Mouse (Mus musculus): ENCODE results near the gene Megf6.

Megf6 gene

DNA sequence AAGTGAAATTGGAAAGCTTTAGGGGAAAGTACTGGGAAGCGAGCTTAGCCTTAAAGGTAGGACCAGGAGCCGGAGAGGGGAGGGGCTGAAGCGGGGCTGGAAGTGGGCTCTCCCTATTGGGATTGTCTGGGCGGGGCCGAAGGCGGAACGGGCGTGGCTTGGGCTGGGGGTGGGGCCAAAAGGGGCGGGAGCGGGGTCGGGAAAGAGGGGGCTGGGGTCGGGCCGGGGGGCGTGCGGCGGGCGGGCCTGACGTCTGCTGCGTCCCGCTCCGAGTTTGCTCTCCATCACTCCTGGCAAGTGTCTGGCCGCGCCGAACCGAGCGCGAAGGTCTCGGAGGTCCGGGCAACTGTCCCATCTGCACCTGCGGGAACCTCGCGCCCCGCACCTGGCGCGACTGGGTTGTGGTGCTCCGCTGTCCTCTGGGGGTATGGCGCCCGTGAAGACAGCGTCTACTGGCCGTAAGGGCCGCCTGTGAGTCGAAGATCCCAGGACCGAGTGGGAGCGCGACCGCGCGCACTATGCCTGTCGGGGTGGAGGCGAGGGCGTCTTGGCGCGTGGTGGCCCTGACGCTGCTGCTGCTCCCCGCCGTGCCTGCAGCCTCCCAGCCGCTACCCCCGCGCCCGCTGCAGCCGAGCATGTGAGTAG is at the start of gene Megf6:
TSS of gene Megf6 (plus strand) at position 225 of the 645 bp plus-strand sequence.
- no peak for DNase-seq (ENCODE audit: low read depth)

DNA sequence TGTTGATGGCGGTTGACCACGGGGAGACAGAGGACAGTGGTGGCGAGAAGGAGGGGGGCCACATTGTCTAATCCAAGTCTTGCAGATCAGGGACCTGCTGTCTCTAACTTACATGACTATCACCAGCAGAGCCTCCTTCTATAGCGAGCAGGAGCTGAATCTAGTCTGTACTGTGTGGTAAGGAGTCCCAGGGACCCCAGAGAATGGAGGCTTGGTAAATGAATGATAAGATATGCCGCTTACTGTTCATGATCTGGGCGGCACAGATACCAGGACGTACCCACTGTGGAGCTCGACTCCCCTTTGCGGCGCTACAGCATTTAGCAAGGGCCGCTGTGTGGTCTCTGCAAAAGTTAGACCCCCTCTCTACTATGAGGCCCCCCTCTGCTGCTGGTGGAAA is 48.7 kb upstream of the Megf6 start:
- DNase-seq (ENCODE audit: low read depth) = no peak

DNA sequence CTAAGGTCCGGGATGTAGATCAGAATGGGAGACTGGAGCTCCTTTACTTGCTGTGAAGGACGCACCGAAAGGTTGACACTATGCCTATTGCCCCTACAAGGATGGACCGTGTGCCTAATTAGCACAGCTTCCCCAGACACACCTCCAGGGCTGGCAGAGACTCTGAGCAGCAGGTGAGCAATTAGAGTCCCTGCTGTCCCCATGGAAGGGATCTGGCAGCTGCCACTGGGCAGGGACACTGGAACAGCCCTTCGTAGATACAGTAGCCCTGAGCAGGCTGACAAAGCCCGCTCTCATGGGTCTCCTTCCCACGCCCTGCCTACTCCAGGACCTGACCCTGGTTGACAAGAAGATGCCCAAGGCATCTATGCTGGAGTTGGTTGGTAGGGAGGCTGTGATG is 48.2 kb upstream of the Megf6 start:
- DNase-seq (ENCODE audit: low read depth) = no peak

DNA sequence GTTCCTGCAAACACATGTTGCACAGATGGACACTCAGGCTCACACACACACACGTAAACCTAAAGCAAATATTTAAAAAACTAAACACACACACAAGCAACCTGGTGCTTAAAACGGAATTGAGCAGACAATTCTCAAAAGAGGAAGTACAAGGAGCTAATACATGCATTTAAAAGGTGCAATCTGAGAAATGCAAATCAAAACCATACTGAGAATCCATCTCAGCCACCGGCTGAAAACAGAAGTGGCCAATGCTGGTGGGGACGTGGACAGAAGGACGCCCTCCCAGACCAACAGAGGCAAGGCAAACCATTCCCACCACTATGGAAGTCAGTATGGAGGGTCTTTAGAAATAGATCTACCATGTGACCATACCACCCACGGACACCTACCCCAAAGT is 47.0 kb upstream of the Megf6 start:
- no peak for DNase-seq (ENCODE audit: low read depth)

- DNase-seq (ENCODE audit: low read depth) = no peak
Observed at GRCm38 (mm10) chr4:154125202-154125601, 45.3 kb upstream of the Megf6 start.

GRCm38 (mm10) chr4:154127273-154127672 is 43.3 kb upstream of the Megf6 start:
- no peak for DNase-seq (ENCODE audit: low read depth)

GRCm38 (mm10) chr4:154129950-154130349 is 40.6 kb upstream of the Megf6 start:
- no peak for DNase-seq (ENCODE audit: low read depth)

DNA sequence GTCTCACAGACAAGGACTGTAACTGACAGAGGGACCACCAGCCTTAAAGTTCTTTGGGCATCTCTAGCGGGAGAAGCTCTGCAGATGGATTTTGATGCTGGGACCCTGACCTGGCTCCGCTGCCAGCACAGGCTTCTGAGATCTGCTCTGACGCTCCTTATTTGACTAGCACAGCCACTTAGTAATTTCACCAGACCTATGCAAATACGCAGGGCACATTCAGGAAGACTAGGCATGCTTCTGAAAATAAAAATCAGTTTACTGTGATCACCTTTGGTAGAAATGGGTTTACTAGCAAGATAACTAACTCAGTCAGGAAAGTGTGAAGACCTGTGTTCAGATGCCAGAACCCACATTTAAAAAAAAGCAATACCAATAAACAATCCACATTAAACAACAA is 38.6 kb upstream of the Megf6 start:
- no peak for DNase-seq (ENCODE audit: low read depth)

GRCm38 (mm10) chr4:154134803-154135202 is 35.7 kb upstream of the Megf6 start:
- DNase-seq (ENCODE audit: low read depth) = no peak

- DNase-seq (ENCODE audit: low read depth) = no peak
Observed at GRCm38 (mm10) chr4:154137139-154137538, 33.4 kb upstream of the Megf6 start.

GRCm38 (mm10) chr4:154139671-154140181 is 30.8 kb upstream of the Megf6 start:
- DNase-seq (ENCODE audit: low read depth) = no peak

DNA sequence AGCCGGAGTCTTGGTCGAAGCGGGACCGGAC is 30.5 kb upstream of the Megf6 start, which contains the start of gene Trp73:
TSS of gene Trp73 (minus strand) at position 27 of the 31 bp plus-strand sequence.
- DNase-seq (ENCODE audit: low read depth) = no peak

DNA sequence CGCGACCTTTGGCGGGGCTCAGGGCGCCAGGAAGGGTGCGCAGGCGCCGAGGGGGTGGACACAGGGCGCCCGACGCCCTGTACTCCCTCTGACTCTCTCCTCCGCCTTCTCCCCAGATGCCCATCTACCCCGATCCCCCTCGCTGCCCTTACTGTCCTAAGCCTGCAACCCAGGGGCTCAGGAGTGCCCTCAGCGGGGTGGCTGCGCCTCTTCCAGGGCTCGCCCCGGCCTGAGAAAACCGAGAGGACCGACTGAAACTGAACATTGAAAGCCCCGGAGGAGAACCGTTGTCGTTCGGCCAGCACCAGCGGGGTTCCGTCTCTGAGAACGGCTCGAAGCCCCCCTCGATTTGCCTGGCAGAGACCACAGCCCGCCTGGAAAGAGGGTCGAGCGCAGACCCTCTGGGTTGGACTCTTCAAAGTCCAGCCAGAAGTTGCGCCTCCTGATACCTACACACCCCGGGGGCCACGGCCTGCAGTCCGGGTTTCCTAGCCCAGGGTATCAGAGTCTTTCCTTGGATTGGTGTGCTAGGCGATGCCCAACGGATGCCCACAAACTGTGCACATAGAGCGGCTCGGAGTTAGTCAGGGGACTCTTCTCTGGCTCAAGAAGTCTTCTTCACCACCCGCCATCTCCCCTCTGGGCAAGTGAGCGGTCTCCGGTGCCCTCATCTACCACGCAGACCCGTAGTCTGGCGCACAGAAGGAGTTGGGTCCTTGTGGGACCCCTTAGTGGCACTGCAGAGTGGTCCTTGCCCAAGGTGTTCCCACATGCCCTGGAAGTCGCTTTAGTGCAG is 30.1 kb upstream of the Megf6 start:
- DNase-seq (ENCODE audit: low read depth) = no peak

- DNase-seq (ENCODE audit: low read depth) = no peak
Observed at GRCm38 (mm10) chr4:154141009-154141867, 29.3 kb upstream of the Megf6 start.

- peak; percentile 70 for DNase-seq (ENCODE audit: low read depth)
Observed at GRCm38 (mm10) chr4:154142211-154143040, 28.1 kb upstream of the Megf6 start, which contains the start of gene Wrap73. Wrap73 (plus strand) TSS chr4:154142372.

DNA sequence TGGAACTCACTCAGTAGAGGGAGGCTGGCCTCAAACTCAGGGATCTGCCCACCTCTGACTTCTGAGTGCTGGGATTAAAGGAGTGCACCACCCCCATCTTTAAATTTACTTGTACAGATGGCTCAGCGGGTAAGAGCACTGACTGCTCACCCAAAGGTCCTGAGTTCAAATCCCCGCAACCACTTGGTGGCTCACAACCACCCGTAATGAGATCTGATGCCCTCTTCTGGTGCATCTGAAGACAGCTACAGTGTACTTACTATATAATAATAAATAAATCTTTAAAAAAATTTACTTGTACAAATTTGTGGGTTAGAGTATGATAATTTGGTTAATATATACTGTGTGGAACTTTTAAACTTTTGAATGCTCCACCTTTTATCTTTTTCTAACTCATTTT is 25.8 kb upstream of the Megf6 start:
- no peak for DNase-seq (ENCODE audit: low read depth)

GRCm38 (mm10) chr4:154146342-154146741 is 24.2 kb upstream of the Megf6 start:
- DNase-seq (ENCODE audit: low read depth) = no peak

- no peak for DNase-seq (ENCODE audit: low read depth)
Observed at GRCm38 (mm10) chr4:154154104-154154503, 16.4 kb upstream of the Megf6 start.

DNA sequence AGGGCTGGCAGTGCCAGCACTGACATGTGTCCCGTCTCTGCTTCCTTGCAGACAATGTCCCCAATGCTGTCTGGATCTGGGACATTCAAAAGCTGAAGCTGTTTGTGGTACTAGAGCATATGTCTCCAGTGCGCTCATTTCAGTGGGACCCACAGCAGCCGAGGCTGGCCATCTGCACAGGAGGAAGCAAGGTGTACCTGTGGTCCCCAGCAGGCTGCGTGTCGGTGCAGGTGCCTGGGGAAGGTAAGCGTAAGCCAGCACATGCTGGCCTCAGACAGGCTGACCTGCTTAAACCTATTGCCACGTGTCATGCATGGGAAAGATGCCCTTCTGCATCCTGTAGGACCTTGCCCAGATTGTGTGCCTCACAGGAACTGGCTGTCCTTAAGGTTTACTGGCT is 14.5 kb upstream of the Megf6 start:
- no peak for DNase-seq (ENCODE audit: low read depth)

- DNase-seq (ENCODE audit: low read depth) = no peak
Observed at GRCm38 (mm10) chr4:154157970-154158662, 12.4 kb upstream of the Megf6 start.

- DNase-seq (ENCODE audit: low read depth) = peak; percentile 59
Observed at GRCm38 (mm10) chr4:154159002-154159401, 11.5 kb upstream of the Megf6 start.

Data from fibroblast of lung, adult 2 months (primary cell).